Mouse (Mus musculus) fat pad, adult 2 months (tissue): Measurements from ENCODE around the gene Pyroxd1.

Experiments used
- DNase-seq: peaks from one replicate; pipeline ENCODE4 v3.0.0-alpha.2; 2011; ENCODE audit warnings: low read depth, low spot score; ENCODE audit errors: extremely low read depth

Pyroxd1 gene

GRCm38 (mm10) chr6:142369568-142369967, 24.1 kb downstream of the Pyroxd1 start:
- no peak for DNase-seq

GRCm38 (mm10) chr6:142377081-142377480, 31.6 kb downstream of the Pyroxd1 start:
- DNase-seq, result no peak

- peak; percentile 50 for DNase-seq
These were observed 33.3 kb downstream of the Pyroxd1 start for GRCm38 (mm10) chr6:142378576-142379330.

- no peak for DNase-seq
These were observed 34.5 kb downstream of the Pyroxd1 start for GRCm38 (mm10) chr6:142379961-142380360.

GRCm38 (mm10) chr6:142381615-142382014, 36.2 kb downstream of the Pyroxd1 start:
- no peak for DNase-seq

- no peak for DNase-seq
These were observed 39.1 kb downstream of the Pyroxd1 start for GRCm38 (mm10) chr6:142384521-142384920.

GRCm38 (mm10) chr6:142386285-142387010, 41.0 kb downstream of the Pyroxd1 start:
- no peak for DNase-seq

- peak; percentile 56 for DNase-seq
These were observed 41.7 kb downstream of the Pyroxd1 start, which contains the start of the genes Recql and Golt1b for GRCm38 (mm10) chr6:142387011-142387754. TSS of gene Recql (minus strand) at chr6:142387087. TSS of gene Golt1b (plus strand) at chr6:142387221.

- no peak for DNase-seq
These were observed 42.4 kb downstream of the Pyroxd1 start for GRCm38 (mm10) chr6:142387755-142388271.

- no peak for DNase-seq
These were observed 43.6 kb downstream of the Pyroxd1 start for GRCm38 (mm10) chr6:142389101-142389500.

GRCm38 (mm10) chr6:142392312-142392711, 46.9 kb downstream of the Pyroxd1 start:
- DNase-seq, result no peak

GRCm38 (mm10) chr6:142394669-142395068, 49.2 kb downstream of the Pyroxd1 start:
- DNase-seq, result peak; percentile 56

GRCm38 (mm10) chr6:142395756-142396155, 50.3 kb downstream of the Pyroxd1 start:
- no peak for DNase-seq

- no peak for DNase-seq
These were observed 65.7 kb downstream of the Pyroxd1 start for GRCm38 (mm10) chr6:142411140-142411539.
